Mouse (Mus musculus) megakaryocyte, adult 5-6 weeks (primary cell): ENCODE measurements around the gene Ptcd1. TPM values are rescaled to one million over a fixed set of nuclear protein-coding genes. Genes with fewer than 3 reads are reported as not detected.
"Not testable (repeated sequence)": the region's sequence is repeated elsewhere in the genome, so short reads cannot be mapped to it uniquely, and the experiment has no call there.

Source experiments
- ATAC-seq: 2 replicates; pipeline ENCODE4 v1.8.0; 2016; ENCODE audit warnings: mild to moderate bottlenecking, inconsistent platforms; ENCODE audit not compliant: poor library complexity, severe bottlenecking
- total RNA-seq, 2 experiments: library from RNA; stranded (forward) in 1 of 2; stranded (reverse) in 1 of 2; fragments of 153-499, 151-499 nt in 1 of 2; fragments of 221-1000, 200-1000 nt in 1 of 2; gene quantifications; 2 replicates each; pipeline versions ENCODE4 v1.2.3 to v1.2.4; 2015 to 2017

The Ptcd1 gene
- total RNA-seq, 2 experiments from 2014 or later, result 6.5 to 14.8 TPM

DNA sequence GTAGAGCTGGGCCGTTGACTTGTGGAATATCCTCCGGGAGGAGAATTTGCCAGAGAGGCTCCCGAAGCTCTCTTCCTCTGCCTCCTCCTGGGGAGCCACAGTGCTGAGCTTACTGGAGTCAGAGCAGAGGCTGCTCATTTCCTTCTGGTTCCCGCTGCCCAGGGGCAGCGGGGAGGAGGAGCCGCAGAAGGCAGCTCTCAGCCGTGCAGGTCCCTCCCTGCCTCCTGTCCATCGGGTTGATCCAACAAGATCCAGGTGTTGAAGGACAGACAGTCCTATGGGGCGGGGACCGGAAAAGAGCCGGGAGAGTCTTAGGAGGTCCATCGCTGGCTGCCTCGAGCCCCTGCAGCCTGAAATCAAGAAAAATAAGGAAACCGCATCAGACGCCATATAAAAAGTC is 1.7 kb downstream of the Ptcd1 start:
- no peak for ATAC-seq

- no peak for ATAC-seq
Observed at GRCm38 (mm10) chr5:145164710-145165109, 2.2 kb downstream of the Ptcd1 start.

DNA sequence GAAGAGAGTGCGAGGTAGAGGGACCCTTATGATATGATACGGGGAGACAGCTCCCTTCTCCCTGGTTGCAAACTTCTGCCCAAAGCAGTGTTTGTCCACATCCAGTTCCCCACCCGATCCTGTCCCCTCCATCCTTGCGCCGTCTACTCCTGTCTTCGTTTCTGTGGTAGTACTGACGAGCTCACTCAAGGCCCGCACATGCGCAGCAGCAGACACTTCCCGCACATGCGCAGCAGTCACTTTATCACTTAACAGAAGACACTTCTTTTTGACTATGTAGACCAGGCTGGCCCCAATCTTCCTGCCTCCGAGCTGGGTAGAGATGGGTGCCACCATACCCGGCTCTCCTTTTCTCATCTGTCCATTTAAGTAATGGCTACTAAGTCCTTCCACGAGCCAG is 5.5 kb downstream of the Ptcd1 start:
- ATAC-seq, result no peak

DNA sequence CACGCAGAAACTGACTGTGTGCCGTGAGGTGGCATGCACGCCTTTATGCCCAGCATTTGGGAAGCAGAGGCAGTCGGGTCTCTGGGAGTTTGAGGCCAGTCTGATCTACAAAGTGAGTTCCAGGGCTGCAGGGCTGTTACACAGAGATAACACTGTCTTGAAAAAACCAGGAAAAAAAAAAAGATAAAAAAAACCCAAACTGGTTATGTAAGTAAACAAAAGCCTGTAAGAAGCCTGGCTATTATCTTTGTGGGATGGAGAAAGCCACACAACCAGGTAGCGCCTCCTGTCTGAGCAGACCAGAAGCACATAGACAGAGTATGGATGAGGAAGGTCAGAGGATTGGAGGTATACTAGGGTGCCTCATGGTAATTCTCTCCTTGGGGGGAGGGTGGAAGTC is 14.2 kb downstream of the Ptcd1 start:
- no peak for ATAC-seq

DNA sequence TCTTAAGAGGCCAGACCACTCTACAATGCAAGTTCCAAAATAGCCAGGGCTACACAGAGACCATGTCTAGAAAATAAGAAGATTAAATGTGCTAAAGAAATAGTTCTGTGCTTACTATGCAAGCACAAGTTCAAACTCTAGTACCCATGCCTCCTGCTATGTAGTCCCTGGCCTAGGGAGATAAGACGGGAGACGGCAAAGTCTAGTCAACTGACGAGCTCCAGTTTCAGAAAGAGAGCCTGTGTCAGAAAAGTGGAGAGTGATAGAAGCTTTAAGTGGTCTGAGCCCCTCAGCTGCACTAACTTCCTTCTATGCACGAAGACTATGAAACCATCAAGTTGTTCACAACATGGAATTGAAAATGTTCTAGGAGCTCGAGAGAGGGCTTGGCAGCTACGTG is 17.6 kb downstream of the Ptcd1 start:
- no peak for ATAC-seq

GRCm38 (mm10) chr5:145147748-145148147 is 19.2 kb downstream of the Ptcd1 start:
- no peak for ATAC-seq

DNA sequence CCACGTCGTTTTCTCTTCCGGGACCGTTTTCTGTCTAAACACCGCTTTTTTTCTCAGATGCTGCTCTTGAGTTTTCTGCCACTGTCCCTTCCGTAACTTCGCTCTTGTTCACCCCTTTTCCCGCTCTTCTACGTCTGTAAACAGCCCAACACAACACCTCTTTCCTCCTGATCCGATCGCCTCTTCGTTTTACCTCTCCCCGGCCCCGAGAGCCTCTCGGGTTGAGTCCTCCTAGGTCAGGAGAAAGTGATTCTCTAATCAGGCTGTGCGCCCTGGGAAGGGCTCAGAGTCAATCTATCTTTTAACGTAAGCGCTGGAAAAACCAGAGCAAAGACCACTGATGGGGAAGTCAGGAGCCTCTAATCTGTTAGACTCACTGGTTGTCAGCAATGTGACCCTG is 26.3 kb downstream of the Ptcd1 start:
- peak; percentile 11 for ATAC-seq

- peak; percentile 93 for ATAC-seq
Observed at GRCm38 (mm10) chr5:145139571-145140519, 27.1 kb downstream of the Ptcd1 start, which contains the start of the genes Pdap1 and Bud31. Gene Pdap1, minus strand, starts transcription at chr5:145140238. Gene Bud31, plus strand, starts transcription at chr5:145140362.

- no peak for ATAC-seq
Observed at GRCm38 (mm10) chr5:145138836-145139235, 28.1 kb downstream of the Ptcd1 start.

GRCm38 (mm10) chr5:145133275-145133674 is 33.6 kb downstream of the Ptcd1 start:
- ATAC-seq, result not testable (repeated sequence)

- ATAC-seq, result peak; percentile 22; the same call in 1 of the 2 replicates
Observed at GRCm38 (mm10) chr5:145130995-145131394, 35.9 kb downstream of the Ptcd1 start.

DNA sequence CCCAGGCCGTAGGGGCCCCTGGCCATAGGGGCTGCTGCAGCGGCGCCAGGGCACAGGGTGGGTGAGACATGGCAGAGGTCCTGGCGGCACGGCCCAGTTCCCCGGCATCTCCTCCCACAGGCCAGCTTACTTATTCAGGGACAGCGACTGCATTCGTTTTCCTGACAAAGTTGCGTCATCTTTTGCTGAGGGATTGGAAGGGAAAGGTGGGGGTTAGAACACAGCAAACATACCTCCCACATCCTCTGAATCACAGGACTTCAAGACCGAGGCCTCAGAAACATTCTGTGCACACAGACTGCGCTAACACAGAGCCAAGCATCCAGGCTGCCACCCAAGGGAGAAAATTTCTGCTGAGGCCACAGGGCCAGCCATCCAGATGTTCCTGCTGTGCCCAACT is 36.7 kb downstream of the Ptcd1 start:
- ATAC-seq, result no peak

GRCm38 (mm10) chr5:145129773-145130172 is 37.1 kb downstream of the Ptcd1 start:
- not testable (repeated sequence) for ATAC-seq

DNA sequence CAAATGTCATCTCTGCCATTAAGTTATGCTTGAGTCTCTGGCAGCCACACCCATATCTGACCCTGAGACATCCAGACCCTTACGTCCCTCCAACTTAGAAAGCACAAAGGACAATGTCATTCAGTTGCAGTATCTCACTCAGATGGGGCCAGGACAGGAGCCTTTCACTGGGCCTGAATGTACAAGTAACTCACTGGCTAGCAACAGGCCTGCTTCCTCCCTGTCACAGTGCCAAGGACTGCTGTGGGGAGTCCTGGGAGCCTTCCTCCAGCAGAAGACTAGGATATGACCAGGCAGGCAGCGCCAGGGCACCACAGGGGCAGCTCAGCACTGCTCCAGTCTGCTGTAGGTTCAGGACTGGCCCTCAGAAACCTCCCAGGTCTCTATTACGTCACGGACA is 37.8 kb downstream of the Ptcd1 start:
- no peak for ATAC-seq

GRCm38 (mm10) chr5:145126580-145126979 is 40.3 kb downstream of the Ptcd1 start:
- ATAC-seq, result no peak

DNA sequence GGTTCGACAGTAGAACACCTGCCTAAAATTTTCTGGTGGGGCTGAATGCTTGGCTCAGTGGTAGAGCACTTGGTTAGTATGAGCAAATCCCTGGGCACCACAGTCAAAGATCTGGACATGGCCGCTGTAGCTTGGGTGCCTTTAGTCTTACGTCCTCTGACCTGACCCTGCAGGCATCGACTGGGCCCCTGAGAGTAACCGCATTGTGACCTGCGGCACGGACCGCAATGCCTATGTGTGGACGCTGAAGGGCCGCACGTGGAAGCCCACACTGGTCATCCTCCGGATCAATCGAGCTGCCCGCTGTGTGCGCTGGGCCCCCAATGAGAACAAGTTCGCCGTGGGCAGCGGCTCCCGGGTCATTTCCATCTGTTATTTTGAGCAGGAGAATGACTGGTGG is 43.5 kb downstream of the Ptcd1 start:
- no peak for ATAC-seq

GRCm38 (mm10) chr5:145120921-145121320 is 46.0 kb downstream of the Ptcd1 start:
- ATAC-seq, result no peak

DNA sequence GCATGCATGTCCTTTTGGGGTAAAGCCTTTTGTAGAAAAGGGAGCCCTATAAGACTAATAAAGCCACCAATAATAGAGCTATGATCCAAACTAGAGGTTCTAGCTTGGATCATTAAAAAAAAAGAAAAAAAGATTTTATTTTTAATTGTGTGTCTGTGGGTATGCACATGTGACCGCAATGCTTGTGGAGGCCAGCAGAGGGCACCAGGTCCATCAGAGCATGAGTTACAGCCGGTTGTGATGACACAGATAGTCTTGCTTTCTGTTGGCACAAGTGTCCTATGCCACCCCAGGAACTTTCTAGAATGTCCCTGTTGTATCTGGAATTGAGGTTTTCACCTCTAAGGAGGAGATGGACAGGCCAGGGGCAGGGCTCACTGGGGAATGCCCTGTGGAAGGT is 47.5 kb downstream of the Ptcd1 start:
- ATAC-seq, result peak; percentile 18; the same call in 1 of the 2 replicates

- no peak for ATAC-seq
Observed at GRCm38 (mm10) chr5:145118461-145118860, 48.4 kb downstream of the Ptcd1 start.

GRCm38 (mm10) chr5:145118005-145118404 is 48.9 kb downstream of the Ptcd1 start:
- ATAC-seq, result no peak

DNA sequence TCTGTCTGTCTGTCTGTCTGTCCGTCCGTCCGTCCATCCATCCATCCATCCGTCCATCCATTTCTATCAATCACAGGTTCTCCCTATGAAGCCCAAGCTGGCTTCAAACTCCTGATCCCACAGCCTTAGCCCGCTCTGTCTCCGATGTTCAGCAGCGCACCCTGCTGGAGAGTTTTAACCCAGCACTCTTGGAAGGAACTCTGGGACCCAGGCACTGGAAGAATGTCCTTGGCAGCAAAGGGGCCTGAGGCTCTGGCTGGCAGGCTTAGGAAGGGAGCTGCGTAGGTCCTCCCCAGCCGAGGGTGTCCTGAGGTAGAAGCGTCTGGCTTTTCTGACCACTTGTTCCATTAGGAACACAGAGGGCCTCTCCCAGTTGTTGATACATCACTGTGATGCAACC is 50.0 kb downstream of the Ptcd1 start:
- ATAC-seq, result peak; percentile 25

DNA sequence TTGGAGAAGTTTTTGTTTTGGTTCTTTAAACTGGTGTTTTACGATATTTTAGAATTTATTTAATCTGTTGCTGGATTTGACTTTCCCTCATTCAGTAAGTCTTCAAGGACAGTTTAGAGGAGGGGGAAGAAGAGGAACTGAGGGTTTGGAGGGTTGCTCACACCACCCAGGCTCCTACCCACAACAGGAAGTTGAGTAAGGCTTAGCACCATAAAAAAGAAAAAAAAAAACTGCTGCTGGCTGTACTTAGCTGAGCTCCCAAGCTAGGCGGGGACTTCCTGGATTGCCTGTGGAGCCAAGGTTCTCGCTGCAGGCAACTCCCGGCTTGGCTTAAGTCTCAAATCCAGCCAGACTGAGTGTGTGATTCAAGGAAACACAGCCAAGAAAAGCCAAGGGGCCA is 50.6 kb downstream of the Ptcd1 start:
- peak; percentile 60 for ATAC-seq
